Mouse (Mus musculus) brain, embryonic 14.5 days (tissue): Measurements from ENCODE around the gene Lamtor3. TPM values are rescaled to one million over a fixed set of nuclear protein-coding genes. Genes with fewer than 3 reads are reported as not detected.

ENCODE experiments used
- DNase-seq: peaks from one replicate; pipeline ENCODE4 v3.0.0-alpha.2; 2011; ENCODE audit warnings: low read depth
- CTCF ChIP-seq: fragments of 200-500 bp; IDR thresholded peaks from 2 replicates; pipeline ENCODE4 v1.5.1; 2012; ENCODE audit warnings: inconsistent platforms, mild to moderate bottlenecking, moderate library complexity, borderline replicate concordance; ENCODE audit not compliant: insufficient read depth, insufficient read length; ENCODE audit errors: extremely low read depth
- POLR2A ChIP-seq: fragments of 200-500 bp; IDR thresholded peaks from 2 replicates; pipeline ENCODE4 v1.6.1; 2012; ENCODE audit warnings: mild to moderate bottlenecking, inconsistent platforms, borderline replicate concordance; ENCODE audit not compliant: poor library complexity, insufficient read depth, insufficient read length, severe bottlenecking; ENCODE audit errors: extremely low read depth
- polyA plus RNA-seq: library from polyadenylated mRNA; depleted of rRNA; stranded (reverse); fragments of >200 nt; gene quantifications from 2 replicates; pipeline ENCODE4 v1.2.3, GENCODE M21; 2012; rRNA removed

The Lamtor3 gene
- polyA plus RNA-seq, result 77.3 and 97.8 TPM in 2 replicates

DNA sequence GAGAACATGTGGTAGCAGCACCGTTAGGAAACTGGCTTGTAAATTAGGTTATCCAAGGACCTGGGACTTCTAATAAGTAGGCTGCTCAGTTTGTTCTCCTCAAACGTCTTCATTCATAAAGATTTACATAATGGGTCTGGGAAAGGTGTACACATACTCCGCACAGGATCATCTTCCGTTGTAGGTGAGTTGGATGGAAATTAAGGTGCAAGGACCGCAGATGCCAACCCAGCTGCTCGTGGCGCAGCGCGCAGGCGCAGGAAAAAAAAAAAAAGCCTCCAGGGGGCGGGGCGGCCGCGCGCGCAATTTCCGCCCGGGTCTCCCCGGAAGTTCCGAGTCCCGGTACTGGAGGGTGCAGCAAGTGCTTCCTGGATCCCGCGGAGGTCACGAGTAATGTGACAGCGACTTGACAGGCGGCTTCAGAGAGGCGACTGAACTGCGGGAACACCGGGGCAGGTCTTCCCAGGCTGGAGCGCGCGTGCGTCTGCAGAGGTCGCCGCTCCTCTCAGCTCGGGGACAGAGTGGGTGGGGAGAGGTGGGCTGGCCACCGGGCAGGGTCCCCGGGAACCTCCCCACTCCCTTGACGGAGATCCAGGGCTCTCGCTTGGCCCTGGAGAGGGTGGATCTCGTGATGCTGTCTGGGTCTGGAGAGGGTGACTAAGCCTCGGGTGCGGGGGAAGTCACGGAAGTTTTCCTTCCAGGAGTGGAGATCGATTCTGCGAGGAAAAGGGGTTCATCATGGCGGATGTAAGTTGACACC, at the start of gene Lamtor3:
Lamtor3 (plus strand) TSS at position 335 of the 760 bp plus-strand sequence.
- TF ChIP-seq CTCF, result no peak
- TF ChIP-seq POLR2A, result peak; percentile 30; the same call in 1 of the 2 replicates
- DNase-seq, result peak; percentile 96

DNA sequence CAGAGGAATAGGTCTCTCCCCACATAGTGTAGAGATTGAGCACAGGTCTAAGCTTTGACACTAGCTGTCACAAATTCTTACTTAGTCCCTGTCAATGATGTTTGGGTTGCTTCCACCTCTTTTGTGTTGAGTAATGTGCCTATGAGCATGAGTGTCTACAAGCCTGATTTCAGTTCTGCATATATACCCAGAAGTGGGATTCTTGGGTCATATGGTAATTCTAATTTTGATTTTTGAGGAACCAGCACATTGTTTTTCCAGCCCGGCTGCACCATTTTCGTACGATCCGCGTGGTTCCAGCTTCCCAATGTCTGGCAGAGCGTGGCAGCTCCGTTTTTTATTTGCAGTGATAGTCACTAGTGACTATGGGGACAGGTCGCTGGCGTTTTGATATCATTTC, 48.9 kb upstream of the Lamtor3 start:
- no peak for TF ChIP-seq POLR2A
- TF ChIP-seq CTCF, result no peak
- no peak for DNase-seq

- no peak for DNase-seq
- TF ChIP-seq POLR2A (no peak), CTCF (no peak)
Measured at GRCm38 (mm10) chr3:137879313-137879712, 39.0 kb upstream of the Lamtor3 start.

DNA sequence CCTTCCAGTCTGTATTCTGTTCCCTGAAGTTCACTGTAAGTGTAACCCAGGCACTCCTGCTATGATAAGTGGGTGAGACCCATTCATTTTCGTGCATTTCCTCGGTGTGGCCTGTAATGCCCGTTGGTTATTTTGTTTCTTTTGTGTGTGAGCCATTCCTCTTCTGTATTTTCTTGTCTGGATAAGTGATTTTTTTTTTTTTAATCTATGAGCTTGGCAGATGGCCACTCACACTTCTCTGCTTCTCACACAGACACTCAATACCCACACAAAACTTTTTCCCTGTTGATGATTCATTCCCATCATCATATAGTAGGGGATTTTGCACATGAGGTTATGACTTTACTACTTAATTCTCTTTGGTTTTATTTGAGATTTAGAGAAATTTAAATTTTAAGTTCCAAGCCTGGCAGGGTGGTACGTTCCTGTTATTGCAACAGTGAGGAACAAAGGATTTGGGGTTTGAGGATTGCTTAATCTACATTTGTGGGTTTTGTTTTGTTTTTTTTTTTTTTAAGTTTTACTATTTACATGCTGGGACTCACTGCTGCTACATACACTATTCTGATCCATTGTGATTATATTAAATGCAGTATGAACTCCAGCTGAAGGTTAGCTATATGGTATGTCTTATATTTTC, 38.1 kb upstream of the Lamtor3 start:
- no peak for DNase-seq
- no peak for TF ChIP-seq CTCF
- TF ChIP-seq POLR2A, result no peak

GRCm38 (mm10) chr3:137881093-137881492, 37.2 kb upstream of the Lamtor3 start:
- no peak for DNase-seq
- TF ChIP-seq POLR2A (no peak), CTCF (no peak)

- TF ChIP-seq POLR2A, result no peak
- TF ChIP-seq CTCF, result no peak
- DNase-seq, result no peak
Measured at GRCm38 (mm10) chr3:137887961-137888360, 30.3 kb upstream of the Lamtor3 start.

DNA sequence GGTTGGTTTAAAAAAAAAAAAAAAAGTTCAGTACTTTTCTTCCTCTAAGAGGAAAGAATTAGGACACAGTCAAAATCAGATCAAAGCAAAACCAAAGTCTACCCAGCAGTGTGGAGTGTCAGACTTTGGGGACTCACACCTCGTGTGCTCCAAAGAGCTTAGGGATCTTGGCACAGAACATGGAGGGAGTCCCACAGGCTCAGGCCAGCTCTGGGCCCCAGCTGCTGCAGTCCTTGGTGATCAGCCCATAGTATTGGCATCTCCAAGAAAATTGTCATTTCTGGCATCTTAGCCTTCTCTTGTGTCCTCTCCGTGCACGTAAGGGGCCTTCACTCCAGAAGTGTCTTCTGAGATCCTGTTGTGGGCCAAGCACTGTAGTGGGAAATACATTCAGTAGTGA, 27.2 kb upstream of the Lamtor3 start:
- DNase-seq, result no peak
- TF ChIP-seq CTCF, result no peak
- no peak for TF ChIP-seq POLR2A

- DNase-seq, result no peak
- no peak for TF ChIP-seq CTCF
- TF ChIP-seq POLR2A, result no peak
Measured at GRCm38 (mm10) chr3:137892118-137892517, 26.2 kb upstream of the Lamtor3 start.

GRCm38 (mm10) chr3:137893789-137894188, 24.5 kb upstream of the Lamtor3 start:
- DNase-seq, result no peak

DNA sequence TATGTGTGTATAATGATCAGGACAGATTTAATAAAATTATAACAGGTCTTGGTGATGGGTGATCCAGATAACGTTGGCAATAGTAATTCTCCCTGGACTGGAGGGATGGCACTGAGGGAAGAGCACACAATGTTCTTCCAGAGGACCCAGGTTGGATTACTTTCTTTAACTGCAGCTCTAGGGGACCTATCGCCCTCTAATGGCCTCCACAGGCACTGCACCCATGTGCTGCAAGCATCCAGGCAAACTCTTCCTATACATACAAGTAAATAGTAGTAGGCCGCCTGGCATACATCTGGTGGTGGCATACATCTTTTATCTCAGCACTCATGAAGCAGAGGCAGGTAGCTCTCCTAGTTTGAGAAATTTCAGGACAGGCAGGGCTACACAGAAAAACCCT, 23.1 kb upstream of the Lamtor3 start:
- TF ChIP-seq POLR2A (no peak), CTCF (peak; percentile 44; the same call in 1 of the 2 replicates)
- no peak for DNase-seq

More at GRCm38 (mm10) chr3:137893789-137894188, 24.5 kb upstream of the Lamtor3 start:
- TF ChIP-seq POLR2A (no peak), CTCF (no peak)

DNA sequence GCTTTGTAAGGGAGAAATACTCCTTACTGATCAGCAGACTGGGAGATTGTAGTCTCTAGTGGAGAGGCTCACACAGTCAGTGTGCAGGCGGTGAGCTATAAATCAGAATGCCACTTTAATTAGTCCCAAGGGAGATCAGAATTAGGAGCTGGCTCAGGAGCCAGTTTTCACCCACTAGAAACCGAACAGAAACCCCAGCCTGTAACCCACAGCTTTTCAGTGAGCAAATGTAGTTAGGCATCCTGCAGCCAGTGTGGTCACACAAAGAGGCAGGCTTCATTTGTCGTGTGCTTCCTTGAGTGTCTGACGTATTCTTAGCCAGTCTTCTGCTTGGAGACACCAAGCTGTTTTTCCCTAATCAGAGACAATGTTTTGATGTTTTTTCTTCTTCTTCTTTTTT, 21.9 kb upstream of the Lamtor3 start:
- DNase-seq, result no peak
- no peak for TF ChIP-seq CTCF
- no peak for TF ChIP-seq POLR2A
